Mouse (Mus musculus): ENCODE data around the gene Snd1.

DNA sequence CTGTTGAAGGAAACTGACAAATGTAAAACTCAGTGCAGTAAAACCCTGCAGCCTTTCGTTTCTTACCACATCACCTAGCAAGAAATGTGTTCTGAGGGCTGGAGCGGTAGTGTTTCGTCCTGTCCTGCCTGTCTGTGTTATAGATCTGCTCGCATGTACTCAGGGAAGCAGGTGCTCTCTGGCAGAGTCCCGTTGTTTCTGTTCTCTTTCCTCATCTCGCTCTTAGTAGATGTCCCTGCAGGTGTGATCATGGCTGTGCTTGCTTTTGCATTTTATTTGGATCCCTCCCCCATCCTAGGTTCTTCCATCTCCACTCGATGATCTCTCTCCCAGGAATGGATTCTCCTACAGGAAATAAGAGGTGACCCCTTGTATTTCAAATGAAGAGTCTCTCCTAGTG is 80.5 kb downstream of the Snd1 start:
- no peak for TF ChIP-seq CTCF (IDR thresholded peaks at IDR 0.05; ENCODE audit: low read depth, low read length)
- TF ChIP-seq GATA1 (IDR thresholded peaks at IDR 0.05; ENCODE audit: borderline replicate concordance, low read length): no peak
- no peak for TF ChIP-seq TAL1 (conservative IDR thresholded peaks at IDR 0.05; ENCODE audit: low read depth, low read length)
- TF ChIP-seq POLR2AphosphoS5 (IDR thresholded peaks at IDR 0.05; ENCODE audit: insufficient replicate concordance, low read depth, low read length): no peak

Measured in G1E (cell line).